Mouse (Mus musculus): ENCODE measurements around the gene Gm28553.
"Not testable (repeated sequence)": the region's sequence is repeated elsewhere in the genome, so short reads cannot be mapped to it uniquely, and the experiment has no call there.

Gm28553 gene

DNA sequence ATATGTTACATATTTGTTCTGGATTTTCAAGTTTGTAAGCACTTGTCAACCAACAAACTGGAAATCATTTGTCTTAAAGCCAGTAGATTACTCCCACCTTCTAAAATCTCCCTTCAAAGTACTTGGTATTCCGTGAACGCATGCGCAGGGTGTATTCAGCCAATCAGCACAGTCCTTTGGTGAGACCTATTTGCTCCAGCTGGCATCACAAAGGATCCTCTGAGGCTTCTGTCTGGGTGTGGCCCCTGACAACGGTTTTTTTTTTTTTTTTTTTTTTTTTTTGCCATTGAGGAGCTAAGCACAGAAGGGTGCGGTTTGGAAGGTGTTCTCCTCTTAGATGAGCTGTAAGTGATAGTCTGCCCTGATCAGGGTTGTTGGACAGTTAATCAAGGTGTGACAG is at the start of gene Gm28553:
TSS of gene Gm28553 (plus strand) at position 301 of the 400 bp plus-strand sequence.
- DNase-seq (ENCODE audit: low read depth, low spot score) = not testable (repeated sequence)

Data from brain, adult 2 months (tissue).